Mouse (Mus musculus): ENCODE measurements around the gene Ms4a4c.
"Not testable (repeated sequence)": the region's sequence is repeated elsewhere in the genome, so short reads cannot be mapped to it uniquely, and the experiment has no call there.

The Ms4a4c gene

DNA sequence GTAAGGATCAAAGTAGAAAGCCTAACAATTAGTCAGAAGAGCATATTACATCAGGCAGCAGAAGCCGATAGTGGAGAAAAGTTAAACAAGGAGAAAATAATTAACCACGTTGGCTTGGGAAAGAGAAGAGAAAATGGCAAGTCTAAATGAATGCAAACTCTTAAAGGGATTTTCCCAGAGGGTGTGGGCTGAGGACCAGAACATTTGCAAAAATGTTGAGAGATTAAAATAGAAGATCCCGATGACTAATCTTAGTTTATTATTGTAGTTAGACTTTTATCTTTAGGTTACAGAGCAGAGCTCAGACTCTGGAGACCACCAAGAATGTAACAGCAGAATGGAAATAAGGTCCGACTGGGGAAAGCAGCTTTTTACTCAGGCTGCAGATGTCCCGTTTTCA, 61.9 kb downstream of the Ms4a4c start:
- no peak for DNase-seq

DNA sequence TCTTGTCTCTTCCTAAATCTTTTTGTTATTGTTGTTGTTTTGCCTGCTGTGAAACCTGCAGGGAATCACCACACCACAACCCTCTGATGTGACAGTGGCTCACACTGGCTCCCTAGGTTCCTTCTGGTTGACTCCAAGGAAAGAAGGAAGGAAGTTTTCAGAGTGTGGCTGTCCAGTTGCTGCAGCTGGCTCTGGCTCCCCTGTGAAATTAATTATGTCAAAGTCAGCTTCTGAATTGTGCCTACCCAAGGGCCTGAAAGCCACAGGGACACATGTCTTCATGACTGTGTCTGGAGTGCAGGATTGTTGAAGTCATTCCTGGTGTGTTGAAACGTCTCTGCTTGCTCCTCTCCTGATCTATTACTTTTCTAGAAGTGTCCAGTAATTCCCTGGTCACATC, 63.8 kb downstream of the Ms4a4c start:
- DNase-seq: not testable (repeated sequence)

DNA sequence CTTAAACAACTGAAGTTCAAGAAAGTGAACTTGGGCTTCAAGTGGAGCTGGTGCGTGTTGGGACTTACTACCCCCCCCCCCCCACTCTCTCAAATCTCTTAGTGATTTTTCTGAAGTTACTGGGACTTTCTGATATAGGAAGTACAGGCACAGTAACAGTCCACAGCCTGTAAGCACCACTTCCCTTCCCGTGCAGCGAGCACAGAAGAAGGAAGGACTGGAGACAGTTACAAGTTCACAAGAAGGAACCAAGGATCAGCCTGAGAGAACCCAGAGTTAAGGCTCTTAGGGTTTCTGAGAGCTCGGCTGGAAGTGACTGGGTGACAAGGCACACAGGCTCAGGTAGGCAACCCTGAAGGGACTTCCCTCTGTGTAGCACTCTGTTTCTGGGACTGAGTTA, 64.6 kb downstream of the Ms4a4c start, which contains the start of gene Ms4a6c:
Ms4a6c (plus strand) TSS at position 152 of the 400 bp plus-strand sequence.
- not testable (repeated sequence) for DNase-seq

All from retina, postnatal 1 day (tissue).